Mouse (Mus musculus) liver, postnatal 0 days (tissue): ENCODE measurements around the gene Car11.

Experiments used
- CTCF ChIP-seq: sonication (generic); IDR thresholded peaks from 2 replicates; pipeline ENCODE4 v1.5.1; 2016; ENCODE audit warnings: antibody characterized with exemption, low read depth
- EP300 ChIP-seq: IDR thresholded peaks from 2 replicates; pipeline ENCODE4 v1.6.1; 2016; ENCODE audit warnings: antibody characterized with exemption, low read depth, mild to moderate bottlenecking

- TF ChIP-seq EP300 (no peak), CTCF (no peak)
These were observed 23.7 kb downstream of the Car11 start for GRCm38 (mm10) chr7:45723301-45723700.
